Mouse (Mus musculus) brain, embryonic 14.5 days (tissue): ENCODE results near the gene Clstn3.

Experiments used
- CTCF ChIP-seq: fragments of 200-500 bp; IDR thresholded peaks from 2 replicates; pipeline ENCODE4 v1.5.1; 2012; ENCODE audit warnings: inconsistent platforms, mild to moderate bottlenecking, moderate library complexity, borderline replicate concordance; ENCODE audit not compliant: insufficient read depth, insufficient read length; ENCODE audit errors: extremely low read depth
- POLR2A ChIP-seq: fragments of 200-500 bp; IDR thresholded peaks from 2 replicates; pipeline ENCODE4 v1.6.1; 2012; ENCODE audit warnings: mild to moderate bottlenecking, inconsistent platforms, borderline replicate concordance; ENCODE audit not compliant: poor library complexity, insufficient read depth, insufficient read length, severe bottlenecking; ENCODE audit errors: extremely low read depth

- TF ChIP-seq CTCF (no peak), POLR2A (no peak)
These were observed 5.2 kb downstream of the Clstn3 start for GRCm38 (mm10) chr6:124459388-124459787.
